In genomic region chr7:119739798-119740468, GRCm38 (mm10) we compare ENCODE assay signal across 9 mouse cellular contexts. TPM values are rescaled to one million over a fixed set of nuclear protein-coding genes. Genes with fewer than 3 reads are reported as not detected.
DNase-seq lines count a peak whose midpoint lies in the region; ATAC-seq lines count a peak whose summit lies in the region.
"Not testable (repeated sequence)": the region's sequence is repeated elsewhere in the genome, so short reads cannot be mapped to it uniquely, and the experiment has no call there.
"Had no signal": no experiment of that assay in that cellular context is flagged by ENCODE, and none has a peak within 500 bp of the region (broad histone marks: within the 10 kb centered on the region; RNA-seq: fewer than 3 reads in every experiment).

No protein-coding gene starts in this region.

- H3K27ac ChIP-seq in forebrain, embryonic 13.5 days; heart, embryonic 15.5 days; intestine, embryonic 16.5 days (ENCODE audit: low read length); limb, embryonic 15.5 days; neural tube, embryonic 13.5 days (replicated peaks): not testable (repeated sequence)

- H3K4me1 ChIP-seq in forebrain, embryonic 13.5 days; heart, embryonic 15.5 days (replicated peaks); intestine, embryonic 16.5 days (ENCODE audit: control insufficient read depth, insufficient read depth, low read length); limb, embryonic 15.5 days; neural tube, embryonic 13.5 days (replicated peaks): not testable (repeated sequence)

- not testable (repeated sequence) for H3K36me3 ChIP-seq in forebrain, embryonic 13.5 days (ENCODE audit: poor library complexity, severe bottlenecking); heart, embryonic 15.5 days; intestine, embryonic 16.5 days (ENCODE audit: control insufficient read depth, insufficient read depth, low read length); limb, embryonic 15.5 days; neural tube, embryonic 13.5 days

- WGBS in forebrain, embryonic 13.5 days: 4% methylated on average over 38 of the region's 44 CpGs
- WGBS in heart, embryonic 15.5 days: 3% methylated on average over 19 of the region's 44 CpGs
- WGBS in intestine, embryonic 16.5 days: 5% methylated on average over 27 of the region's 44 CpGs
- WGBS in limb, embryonic 15.5 days: 2% methylated on average over 28 of the region's 44 CpGs
- 1% methylated on average over 35 of the region's 44 CpGs for WGBS in neural tube, embryonic 13.5 days

- ATAC-seq in forebrain, embryonic 13.5 days: peak; percentile 77
- not testable (repeated sequence) for ATAC-seq in heart, embryonic 15.5 days (replicated peaks; ENCODE audit: insufficient number of reproducible peaks, insufficient read depth, low FRiP score, low read depth); limb, embryonic 15.5 days (ENCODE audit: insufficient number of reproducible peaks, low FRiP score, low TSS enrichment, low read depth)
- ATAC-seq in intestine, embryonic 16.5 days: 0 out of 2 replicates have a peak, but pooled peaks have one; percentile 44
- peak; percentile 56 for ATAC-seq in megakaryocyte progenitor cell, adult 5-6 weeks (replicated peaks; ENCODE audit: poor library complexity)
- peak; percentile 82 for ATAC-seq in neural tube, embryonic 13.5 days (ENCODE audit: low read depth)

- peak; percentile 21 for DNase-seq in embryo, embryonic 11 days

- not testable (repeated sequence) for H3K9me3 ChIP-seq in forebrain, embryonic 13.5 days (replicated peaks); heart, embryonic 15.5 days (replicated peaks); intestine, embryonic 16.5 days (ENCODE audit: control insufficient read depth, low read length); limb, embryonic 15.5 days; neural tube, embryonic 13.5 days

- H3K4me3 ChIP-seq in forebrain, embryonic 13.5 days: peak overlapping the region; percentile 40
- peak overlapping the region; percentile 43 for H3K4me3 ChIP-seq in heart, embryonic 15.5 days
- peak overlapping the region; percentile 35 for H3K4me3 ChIP-seq in intestine, embryonic 16.5 days (ENCODE audit: low read length)
- peak overlapping the region; percentile 34 for H3K4me3 ChIP-seq in limb, embryonic 15.5 days
- peak overlapping the region; percentile 40 for H3K4me3 ChIP-seq in neural tube, embryonic 13.5 days

- peak overlapping the region; percentile 50 for H3K4me2 ChIP-seq in forebrain, embryonic 13.5 days
- H3K4me2 ChIP-seq in heart, embryonic 15.5 days: peak overlapping the region; percentile 65
- peak overlapping the region; percentile 50 for H3K4me2 ChIP-seq in intestine, embryonic 16.5 days (ENCODE audit: low read depth, low read length)
- H3K4me2 ChIP-seq in limb, embryonic 15.5 days: peak overlapping the region; percentile 41
- peak overlapping the region; percentile 52 for H3K4me2 ChIP-seq in neural tube, embryonic 13.5 days

- H3K9ac ChIP-seq in forebrain, embryonic 13.5 days: peak overlapping the region; percentile 58; the same call in 1 of the 2 replicates
- H3K9ac ChIP-seq in heart, embryonic 15.5 days; limb, embryonic 15.5 days: not testable (repeated sequence)
- H3K9ac ChIP-seq in intestine, embryonic 16.5 days (ENCODE audit: low read depth, low read length): peak overlapping the region; percentile 40; the same call in 1 of the 2 replicates
- H3K9ac ChIP-seq in neural tube, embryonic 13.5 days: peak overlapping the region; percentile 65

- H3K27me3 ChIP-seq in forebrain, embryonic 13.5 days; heart, embryonic 15.5 days; intestine, embryonic 16.5 days (replicated peaks; ENCODE audit: control insufficient read depth, insufficient read depth, low read length); limb, embryonic 15.5 days; neural tube, embryonic 13.5 days: not testable (repeated sequence)

RNA-seq across cellular contexts. Expression of gene Thumpd1, which starts 19.3 kb away (rescaled TPM):
- 75.2 and 83.8 TPM in 2 replicates for polyA plus RNA-seq in forebrain, embryonic 13.5 days (2015; fragmentation: Nextera tagmentation; extraction: Ambion mirVana)
- polyA plus RNA-seq in heart, embryonic 15.5 days (2015; fragmentation: Nextera tagmentation; extraction: Ambion mirVana): 42.6 and 49.9 TPM in 2 replicates
- polyA plus RNA-seq in intestine, embryonic 16.5 days (2015; fragmentation: Nextera tagmentation; extraction: Ambion mirVana): 53.8 and 56.4 TPM in 2 replicates
- 70.4 and 72.5 TPM in 2 replicates for polyA plus RNA-seq in limb, embryonic 15.5 days (2015; fragmentation: Nextera tagmentation; extraction: Ambion mirVana)
- total RNA-seq in megakaryocyte progenitor cell, adult 5-6 weeks (2015): 40.7 and 42.7 TPM in 2 replicates
- 107 and 127 TPM in 2 replicates for total RNA-seq in megakaryocyte progenitor cell, adult 5-6 weeks (2017)
- polyA plus RNA-seq in neural tube, embryonic 13.5 days (2015; fragmentation: Nextera tagmentation; extraction: Ambion mirVana): 67.5 and 73.4 TPM in 2 replicates

RNA-seq across cellular contexts. Expression of gene Acsm3, which starts 20.8 kb away (rescaled TPM):
- 0.10 and 0.16 TPM in 2 replicates for polyA plus RNA-seq in forebrain, embryonic 13.5 days (2015; fragmentation: Nextera tagmentation; extraction: Ambion mirVana)
- 0.13 and 0.34 TPM in 2 replicates for polyA plus RNA-seq in heart, embryonic 15.5 days (2015; fragmentation: Nextera tagmentation; extraction: Ambion mirVana)
- 7.2 and 8.3 TPM in 2 replicates for polyA plus RNA-seq in intestine, embryonic 16.5 days (2015; fragmentation: Nextera tagmentation; extraction: Ambion mirVana)
- polyA plus RNA-seq in limb, embryonic 15.5 days (2015; fragmentation: Nextera tagmentation; extraction: Ambion mirVana): 0.37 and 0.62 TPM in 2 replicates
- not detected in 2 replicates for total RNA-seq in megakaryocyte progenitor cell, adult 5-6 weeks (2015)
- total RNA-seq in megakaryocyte progenitor cell, adult 5-6 weeks (2017): not detected in 2 replicates
- 0.29 and 0.38 TPM in 2 replicates for polyA plus RNA-seq in neural tube, embryonic 13.5 days (2015; fragmentation: Nextera tagmentation; extraction: Ambion mirVana)
- total RNA-seq: layer of hippocampus, adult 8-10 months; left cerebral cortex, postnatal 25 days had no signal

RNA-seq across cellular contexts. Expression of gene Acsm4, which starts 50.1 kb away (rescaled TPM):
- polyA plus RNA-seq in forebrain, embryonic 13.5 days (2015; fragmentation: Nextera tagmentation; extraction: Ambion mirVana): not detected in 2 replicates
- not detected in 2 replicates for polyA plus RNA-seq in heart, embryonic 15.5 days (2015; fragmentation: Nextera tagmentation; extraction: Ambion mirVana)
- polyA plus RNA-seq in intestine, embryonic 16.5 days (2015; fragmentation: Nextera tagmentation; extraction: Ambion mirVana): not detected in 2 replicates
- polyA plus RNA-seq in limb, embryonic 15.5 days (2015; fragmentation: Nextera tagmentation; extraction: Ambion mirVana): not detected in 2 replicates
- total RNA-seq in megakaryocyte progenitor cell, adult 5-6 weeks (2015): not detected in 2 replicates
- total RNA-seq in megakaryocyte progenitor cell, adult 5-6 weeks (2017): not detected in 2 replicates
- polyA plus RNA-seq in neural tube, embryonic 13.5 days (2015; fragmentation: Nextera tagmentation; extraction: Ambion mirVana): not detected in 2 replicates
- total RNA-seq: layer of hippocampus, adult 8-10 months; left cerebral cortex, postnatal 25 days had no signal

RNA-seq across cellular contexts. Expression of gene Rexo5, which starts 53.9 kb away (rescaled TPM):
- 19.6 and 21.0 TPM in 2 replicates for polyA plus RNA-seq in forebrain, embryonic 13.5 days (2015; fragmentation: Nextera tagmentation; extraction: Ambion mirVana)
- polyA plus RNA-seq in heart, embryonic 15.5 days (2015; fragmentation: Nextera tagmentation; extraction: Ambion mirVana): 11.2 and 21.6 TPM in 2 replicates
- polyA plus RNA-seq in intestine, embryonic 16.5 days (2015; fragmentation: Nextera tagmentation; extraction: Ambion mirVana): 15.8 and 17.2 TPM in 2 replicates
- 19.4 and 23.0 TPM in 2 replicates for polyA plus RNA-seq in limb, embryonic 15.5 days (2015; fragmentation: Nextera tagmentation; extraction: Ambion mirVana)
- 27.5 and 50.9 TPM in 2 replicates for total RNA-seq in megakaryocyte progenitor cell, adult 5-6 weeks (2015)
- total RNA-seq in megakaryocyte progenitor cell, adult 5-6 weeks (2017): 25.4 and 47.8 TPM in 2 replicates
- polyA plus RNA-seq in neural tube, embryonic 13.5 days (2015; fragmentation: Nextera tagmentation; extraction: Ambion mirVana): 12.7 and 13.4 TPM in 2 replicates

RNA-seq across cellular contexts. Expression of gene Eri2, which starts 53.9 kb away (rescaled TPM):
- polyA plus RNA-seq in forebrain, embryonic 13.5 days (2015; fragmentation: Nextera tagmentation; extraction: Ambion mirVana): 28.3 and 30.4 TPM in 2 replicates
- polyA plus RNA-seq in heart, embryonic 15.5 days (2015; fragmentation: Nextera tagmentation; extraction: Ambion mirVana): 12.0 TPM in 2 replicates
- polyA plus RNA-seq in intestine, embryonic 16.5 days (2015; fragmentation: Nextera tagmentation; extraction: Ambion mirVana): 14.0 and 15.1 TPM in 2 replicates
- polyA plus RNA-seq in limb, embryonic 15.5 days (2015; fragmentation: Nextera tagmentation; extraction: Ambion mirVana): 16.9 and 20.3 TPM in 2 replicates
- 15.1 and 20.5 TPM in 2 replicates for total RNA-seq in megakaryocyte progenitor cell, adult 5-6 weeks (2015)
- total RNA-seq in megakaryocyte progenitor cell, adult 5-6 weeks (2017): 12.7 and 14.6 TPM in 2 replicates
- 18.1 and 19.6 TPM in 2 replicates for polyA plus RNA-seq in neural tube, embryonic 13.5 days (2015; fragmentation: Nextera tagmentation; extraction: Ambion mirVana)
